Mouse (Mus musculus): ENCODE data around the gene Idh3b. TPM values are rescaled to one million over a fixed set of nuclear protein-coding genes. Genes with fewer than 3 reads are reported as not detected.

Gene Idh3b
- polyA plus RNA-seq (2017; shearing (Covaris generic)): 100 to 1,000 TPM; 173 TPM

DNA sequence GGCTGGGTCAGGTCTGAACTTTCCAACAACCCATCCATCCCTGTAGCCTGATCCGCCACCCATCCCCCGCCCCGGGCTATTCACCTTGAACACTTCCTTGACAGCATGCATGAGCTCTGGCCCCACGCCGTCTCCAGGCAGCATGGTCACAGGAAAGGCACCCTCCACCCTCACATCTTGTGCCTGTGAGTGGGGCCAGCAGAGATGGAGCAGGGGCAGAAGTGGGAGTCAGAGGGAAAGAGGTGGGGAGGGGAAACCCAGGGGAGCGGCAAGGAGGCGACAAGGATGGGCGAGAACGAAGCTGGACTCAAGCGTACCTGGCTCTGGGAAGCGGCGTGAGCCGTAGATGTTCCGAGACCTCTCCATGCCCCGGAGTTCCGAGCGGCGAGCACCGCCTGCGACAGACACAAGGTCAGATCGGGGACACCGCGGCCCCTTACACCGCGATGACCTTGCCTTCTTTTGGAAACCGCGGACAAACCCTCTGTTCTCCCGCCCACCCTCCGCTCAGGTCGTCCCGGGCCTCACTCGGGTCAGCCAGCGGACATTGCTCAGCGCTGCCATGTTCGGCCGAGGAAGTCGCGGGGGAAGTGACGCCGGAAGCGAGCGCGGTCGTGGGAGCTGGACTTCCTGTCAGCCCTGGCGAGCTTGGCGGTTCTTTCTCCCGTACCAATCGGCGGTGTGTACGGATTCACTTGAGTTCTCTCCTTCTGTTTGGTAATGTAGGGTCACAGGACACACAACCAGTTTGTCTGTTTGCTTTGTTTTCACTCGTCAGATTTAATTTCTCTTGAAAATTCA lies at the start of gene Idh3b:
TSS of gene Idh3b (minus strand) at position 694 of the 801 bp plus-strand sequence.

DNA sequence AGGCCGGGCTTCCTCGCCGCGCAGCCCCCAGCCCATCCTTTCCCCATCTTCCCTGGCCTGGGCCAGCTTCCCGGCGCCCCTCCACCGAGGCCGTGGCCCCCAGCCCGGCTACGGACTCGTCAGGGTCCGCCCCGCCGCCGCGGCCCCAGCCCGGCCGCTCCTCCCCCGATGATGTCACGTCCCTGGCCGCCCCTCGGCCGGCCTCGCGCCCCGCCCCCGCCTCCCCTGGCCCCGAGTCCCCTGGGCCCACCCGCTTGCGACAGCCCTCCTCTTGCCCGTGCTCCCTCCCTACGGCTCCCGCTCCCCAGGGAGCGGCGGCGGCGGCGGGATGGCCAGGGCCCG lies 10.6 kb upstream of the Idh3b start, which contains the start of gene Ebf4:
TSS of gene Ebf4 (plus strand) at position 234 of the 342 bp plus-strand sequence.

DNA sequence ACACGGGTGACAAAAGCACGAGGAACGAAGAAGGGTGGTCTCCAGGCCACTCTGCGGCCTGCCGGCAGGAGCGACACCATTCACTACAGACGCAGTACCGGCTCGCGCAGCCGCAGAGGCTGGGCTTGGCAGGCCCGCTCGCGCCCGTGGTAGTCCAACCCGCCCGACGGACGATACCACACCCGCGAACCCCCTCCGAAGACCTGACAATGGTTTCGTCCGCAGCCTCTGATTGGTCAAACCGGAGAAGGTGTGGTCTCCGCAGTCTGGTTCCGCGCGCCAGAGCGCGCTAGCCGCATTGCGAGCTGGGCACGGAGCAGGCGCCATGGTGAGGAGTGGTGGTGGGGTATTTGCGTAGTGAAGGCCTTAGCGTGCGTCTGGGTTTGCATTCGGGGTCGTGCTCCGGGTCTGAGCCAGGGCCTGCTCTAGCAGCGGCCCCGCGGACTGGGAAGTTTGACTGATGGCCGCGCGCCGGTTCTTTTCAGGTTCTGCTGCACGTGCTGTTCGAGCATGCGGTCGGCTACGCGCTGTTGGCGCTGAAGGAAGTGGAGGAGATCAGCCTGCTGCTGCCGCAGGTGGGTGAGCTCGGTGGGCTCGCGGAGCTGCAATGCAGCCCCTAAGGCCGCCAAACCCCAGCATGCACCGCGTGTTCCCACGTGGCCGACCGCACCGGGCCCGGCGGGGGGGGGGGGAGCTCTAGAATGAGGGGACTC lies 10.0 kb downstream of the Idh3b start, which contains the start of gene Nop56:
TSS of gene Nop56 (plus strand) at position 282 of the 713 bp plus-strand sequence.

Other genes with a start within 250 kb of the Idh3b start
- under 1 TPM in 1 of 2 experiments, not detected in 1; 0.14 TPM for gene Tgm6, start 172.1 kb downstream of the Idh3b start, polyA plus RNA-seq (2017; shearing (Covaris generic))
- gene Snrpb, start 105.1 kb downstream of the Idh3b start, polyA plus RNA-seq (2017; shearing (Covaris generic)): 100 to 1,000 TPM; 377 to 503 TPM
- gene Tmc2, start 89.4 kb downstream of the Idh3b start, polyA plus RNA-seq (2017; shearing (Covaris generic)): under 1 TPM in 1 of 2 experiments, not detected in 1; 0.18 TPM
- 100 to 1,000 TPM; 161 to 317 TPM for gene Nop56, start 10.1 kb downstream of the Idh3b start, polyA plus RNA-seq (2017; shearing (Covaris generic))
- gene Ebf4, start 10.6 kb upstream of the Idh3b start, polyA plus RNA-seq (2017; shearing (Covaris generic)): not detected
- under 1 TPM; 0.27 to 0.35 TPM for gene Cpxm1, start 113.0 kb upstream of the Idh3b start, polyA plus RNA-seq (2017; shearing (Covaris generic))
- under 1 TPM in 1 of 2 experiments, not detected in 1; 0.12 TPM for gene Gm28372, start 120.7 kb upstream of the Idh3b start, polyA plus RNA-seq (2017; shearing (Covaris generic))
- not detected for gene 1700020A23Rik, start 120.7 kb upstream of the Idh3b start, polyA plus RNA-seq (2017; shearing (Covaris generic))
- gene Tmem239, start 121.9 kb upstream of the Idh3b start, polyA plus RNA-seq (2017; shearing (Covaris generic)): under 1 TPM in 1 of 2 experiments, not detected in 1; 0.29 TPM
- 100 to 1,000 TPM; 196 to 225 TPM for gene Vps16, start 139.8 kb upstream of the Idh3b start, polyA plus RNA-seq (2017; shearing (Covaris generic))
- 10 to 100 TPM; 15.0 to 23.6 TPM for gene Pced1a, start 140.2 kb upstream of the Idh3b start, polyA plus RNA-seq (2017; shearing (Covaris generic))
- gene Ptpra, start 165.7 kb upstream of the Idh3b start, polyA plus RNA-seq (2017; shearing (Covaris generic)): 100 to 1,000 TPM; 138 to 167 TPM

Data from activated CD4-positive, CD25-positive, alpha-beta regulatory T cell (primary cell).